7 mouse cellular contexts compared by ENCODE assay signal in the genomic region with DNA sequence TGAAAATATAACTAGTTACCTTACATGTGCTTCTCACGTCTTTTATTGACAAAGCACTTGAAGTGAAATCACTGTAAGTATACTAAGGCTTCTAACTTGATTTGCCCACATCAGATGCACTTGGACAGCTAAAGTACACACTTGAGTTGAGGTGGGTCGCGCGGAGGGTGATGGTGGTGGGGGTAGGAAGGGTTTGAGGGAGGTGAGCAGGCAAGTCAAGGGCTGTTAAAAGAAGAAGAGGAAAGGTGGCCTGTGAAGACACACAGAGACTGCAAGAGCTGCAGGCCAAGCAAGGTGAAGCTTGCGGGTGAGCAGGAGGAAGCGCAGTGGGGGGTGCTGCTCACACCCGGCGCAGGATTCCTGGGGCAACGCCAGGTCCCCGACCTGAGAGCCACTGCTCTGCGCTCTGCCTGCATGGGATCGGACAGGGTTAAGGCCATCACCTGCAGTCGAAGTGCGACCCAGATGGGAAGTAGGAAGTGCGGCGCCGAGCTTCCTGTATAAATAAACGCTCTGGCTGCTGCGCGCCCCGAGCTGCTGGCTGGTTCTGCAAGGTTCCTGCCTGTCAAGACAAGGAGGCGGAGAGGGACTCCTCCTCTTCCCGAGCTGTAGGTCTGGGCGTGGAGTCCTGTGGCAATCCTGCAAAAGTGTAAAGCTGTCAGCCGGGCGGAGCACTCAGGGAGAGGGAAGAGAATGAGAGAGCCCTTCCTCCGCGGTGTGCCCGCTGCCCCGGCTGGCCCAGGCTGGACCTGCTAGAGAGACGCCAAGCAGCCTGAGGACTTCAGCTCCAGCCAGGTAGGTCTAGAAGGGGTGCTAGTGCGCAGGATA.
DNase-seq lines count a peak whose midpoint lies in the region; ATAC-seq and TF ChIP-seq lines count a peak whose summit lies in the region.

No protein-coding gene starts in this region.

- TF ChIP-seq CTCF in bone marrow macrophage, adult 2 months (IDR thresholded peaks at IDR 0.05; ENCODE audit: low read depth, low read length), result no peak

- peaks cover 39% of the 10 kb centered on the region for H3K4me1 ChIP-seq in bone marrow macrophage, adult 2 months (ENCODE audit: control insufficient read depth, insufficient read depth, low read length)
- H3K4me1 ChIP-seq in embryonic facial prominence, embryonic 14.5 days (ENCODE audit: control insufficient read depth, insufficient read depth, low read length), result peaks cover 14% of the 10 kb centered on the region; the same call in 1 of the 2 replicates
- peaks cover 5% of the 10 kb centered on the region; the same call in 1 of the 2 replicates for H3K4me1 ChIP-seq in heart, embryonic 11.5 days (ENCODE audit: control insufficient read depth, insufficient read depth, low read length)
- peaks cover 18% of the 10 kb centered on the region for H3K4me1 ChIP-seq in kidney, embryonic 15.5 days
- peaks cover 4% of the 10 kb centered on the region; the same call in 1 of the 2 replicates for H3K4me1 ChIP-seq in midbrain, embryonic 16.5 days (ENCODE audit: control insufficient read depth, insufficient read depth, low read length)

- H3K4me2 ChIP-seq in embryonic facial prominence, embryonic 14.5 days (ENCODE audit: low read depth, low read length), result peak overlapping the region; percentile 77
- H3K4me2 ChIP-seq in heart, embryonic 11.5 days, result peak overlapping the region; percentile 80
- peak overlapping the region; percentile 90 for H3K4me2 ChIP-seq in kidney, embryonic 15.5 days
- H3K4me2 ChIP-seq in midbrain, embryonic 16.5 days (ENCODE audit: low read length), result peak overlapping the region; percentile 80

- no peaks in the 10 kb centered on the region for H3K36me3 ChIP-seq in embryonic facial prominence, embryonic 14.5 days (ENCODE audit: control insufficient read depth, insufficient read depth, low read length)
- H3K36me3 ChIP-seq in heart, embryonic 11.5 days (ENCODE audit: control insufficient read depth, insufficient read depth, low read length), result no peaks in the 10 kb centered on the region
- H3K36me3 ChIP-seq in kidney, embryonic 15.5 days, result no peaks in the 10 kb centered on the region
- no peaks in the 10 kb centered on the region for H3K36me3 ChIP-seq in midbrain, embryonic 16.5 days (ENCODE audit: control insufficient read depth, insufficient read depth, low read length)

- H3K4me3 ChIP-seq in bone marrow macrophage, adult 2 months (ENCODE audit: insufficient read depth, low read length), result peak overlapping the region; percentile 75
- peak overlapping the region; percentile 45 for H3K4me3 ChIP-seq in embryonic facial prominence, embryonic 14.5 days (ENCODE audit: low read depth, low read length)
- peak overlapping the region; percentile 53 for H3K4me3 ChIP-seq in heart, embryonic 11.5 days (ENCODE audit: low read depth, low read length)
- peak overlapping the region; percentile 49 for H3K4me3 ChIP-seq in kidney, embryonic 15.5 days (replicated peaks)
- H3K4me3 ChIP-seq in midbrain, embryonic 16.5 days (ENCODE audit: low read depth, low read length), result peak overlapping the region; percentile 47

- ATAC-seq in embryonic facial prominence, embryonic 14.5 days (ENCODE audit: low read depth), result peak; percentile 91
- peak; percentile 55 for ATAC-seq in heart, embryonic 11.5 days (replicated peaks; ENCODE audit: insufficient number of reproducible peaks, low FRiP score, low TSS enrichment)
- ATAC-seq in kidney, embryonic 15.5 days (replicated peaks; ENCODE audit: low FRiP score), result peak; percentile 73
- ATAC-seq in midbrain, embryonic 16.5 days, result peak; percentile 75; the same call in 1 of the 2 replicates

- H3K9me3 ChIP-seq in embryonic facial prominence, embryonic 14.5 days (ENCODE audit: control insufficient read depth, low read length), result no peaks in the 10 kb centered on the region
- no peaks in the 10 kb centered on the region for H3K9me3 ChIP-seq in heart, embryonic 11.5 days (replicated peaks; ENCODE audit: control insufficient read depth, low read length)
- no peaks in the 10 kb centered on the region for H3K9me3 ChIP-seq in kidney, embryonic 15.5 days (replicated peaks)
- H3K9me3 ChIP-seq in midbrain, embryonic 16.5 days (replicated peaks; ENCODE audit: control insufficient read depth, low read length, poor library complexity, severe bottlenecking), result no peaks in the 10 kb centered on the region

- WGBS in embryonic facial prominence, embryonic 14.5 days, result 9% methylated on average over 28 of the region's 32 CpGs
- WGBS in heart, embryonic 11.5 days (ENCODE audit: insufficient replicate concordance), result 6% methylated on average over 32 of the region's 32 CpGs
- 7% methylated on average over 32 of the region's 32 CpGs for WGBS in kidney, embryonic 15.5 days
- WGBS in midbrain, embryonic 16.5 days, result 8% methylated on average over 32 of the region's 32 CpGs

- peaks cover 9% of the 10 kb centered on the region; the same call in 1 of the 2 replicates for H3K27me3 ChIP-seq in embryonic facial prominence, embryonic 14.5 days (replicated peaks; ENCODE audit: control insufficient read depth, insufficient read depth, low read length)
- H3K27me3 ChIP-seq in heart, embryonic 11.5 days (ENCODE audit: control insufficient read depth, insufficient read depth, low read length), result peaks cover 4% of the 10 kb centered on the region; the same call in 1 of the 2 replicates
- peaks cover 53% of the 10 kb centered on the region for H3K27me3 ChIP-seq in kidney, embryonic 15.5 days
- H3K27me3 ChIP-seq in midbrain, embryonic 16.5 days (ENCODE audit: control insufficient read depth, insufficient read depth, low read depth, low read length), result peaks cover 2% of the 10 kb centered on the region; the same call in 1 of the 2 replicates

- H3K27ac ChIP-seq in bone marrow macrophage, adult 2 months (ENCODE audit: insufficient read depth, low read depth, low read length), result peak overlapping the region; percentile 62
- peak overlapping the region; percentile 42 for H3K27ac ChIP-seq in embryonic facial prominence, embryonic 14.5 days (replicated peaks; ENCODE audit: low read depth, low read length)
- no peak overlapping the region for H3K27ac ChIP-seq in heart, embryonic 11.5 days (ENCODE audit: low read depth, low read length)
- no peak overlapping the region for H3K27ac ChIP-seq in kidney, embryonic 15.5 days
- H3K27ac ChIP-seq in midbrain, embryonic 16.5 days (ENCODE audit: low read length), result peak overlapping the region; percentile 1; the same call in 1 of the 2 replicates

- peak overlapping the region; percentile 59 for H3K9ac ChIP-seq in embryonic facial prominence, embryonic 14.5 days (ENCODE audit: low read depth, low read length)
- peak overlapping the region; percentile 68 for H3K9ac ChIP-seq in heart, embryonic 11.5 days (ENCODE audit: low read depth, low read length)
- H3K9ac ChIP-seq in kidney, embryonic 15.5 days, result peak overlapping the region; percentile 31
- peak overlapping the region; percentile 58 for H3K9ac ChIP-seq in midbrain, embryonic 16.5 days (ENCODE audit: low read depth, low read length)

- peak; percentile 92 for DNase-seq in embryonic facial prominence, embryonic 14.5 days (ENCODE audit: low spot score)
- peak; percentile 57 for DNase-seq in liver
- peak; percentile 36 to 72 for DNase-seq in spleen, postnatal 4 days (ENCODE audit: low spot score in 2 of 2)

- TF ChIP-seq POLR2A in bone marrow macrophage, adult 2 months (IDR thresholded peaks at IDR 0.05; ENCODE audit: borderline replicate concordance, low read depth, low read length), result 0 out of 2 replicates have a peak, but pooled peaks have one; percentile 49

Comparison
In these comparisons a context has a peak if more than half of its experiments do, and no peak if none do; other contexts are left out.
1. H3K27ac ChIP-seq: peak in bone marrow macrophage, adult 2 months (single experiment), embryonic facial prominence, embryonic 14.5 days (single experiment) and midbrain, embryonic 16.5 days (single experiment); none in heart, embryonic 11.5 days (single experiment) and kidney, embryonic 15.5 days (single experiment).
2. Peak in every context shown above with its lines, with median percentiles within 50 percentile points of each other: H3K4me3 ChIP-seq, ATAC-seq, DNase-seq, H3K4me2 ChIP-seq and H3K9ac ChIP-seq.